Mouse (Mus musculus) embryonic facial prominence, embryonic 11.5 days (tissue): ENCODE measurements around the gene Ror2. TPM values are rescaled to one million over a fixed set of nuclear protein-coding genes. Genes with fewer than 3 reads are reported as not detected.

Experiments used
- ATAC-seq: fragments of 200-750 bp; cut with Nextera tagmentation; replicated peaks from 2 replicates; pipeline ENCODE4 v1.8.0; 2017; ENCODE audit warnings: low read depth; ENCODE audit not compliant: insufficient number of reproducible peaks, low FRiP score, low TSS enrichment
- DNase-seq: peaks from one replicate; pipeline ENCODE4 v3.0.0-alpha.2; 2015; ENCODE audit warnings: low spot score
- H3K27ac ChIP-seq: fragments of 300-500 bp; sonication (generic); replicated peaks from 2 replicates; pipeline ENCODE4 v1.5.1; 2014; ENCODE audit warnings: mild to moderate bottlenecking, low read depth, low read length, control low read depth
- H3K27me3 ChIP-seq: fragments of 300-500 bp; sonication (generic); 2 replicates; pipeline ENCODE4 v1.6.1; 2014; ENCODE audit warnings: mild to moderate bottlenecking, low read length, moderate library complexity, mixed read lengths; ENCODE audit not compliant: control insufficient read depth, insufficient read depth
- H3K36me3 ChIP-seq: fragments of 300-500 bp; sonication (generic); replicated peaks from 2 replicates; pipeline ENCODE4 v1.6.1; 2014; ENCODE audit warnings: low read depth, mild to moderate bottlenecking, low read length, moderate library complexity, mixed read lengths; ENCODE audit not compliant: control insufficient read depth, insufficient read depth
- H3K4me1 ChIP-seq: fragments of 300-500 bp; sonication (generic); 2 replicates; pipeline ENCODE4 v1.6.1; 2014; ENCODE audit warnings: low read length, mixed read lengths; ENCODE audit not compliant: control insufficient read depth, insufficient read depth
- H3K4me2 ChIP-seq: fragments of 300-500 bp; sonication (generic); 2 replicates; pipeline ENCODE4 v1.6.1; 2014; ENCODE audit warnings: low read depth, mild to moderate bottlenecking, control low read depth, low read length, moderate library complexity
- H3K4me3 ChIP-seq: fragments of 300-500 bp; sonication (generic); 2 replicates; pipeline ENCODE4 v1.5.1; 2014; ENCODE audit warnings: low read depth, low read length, control low read depth
- H3K9ac ChIP-seq: fragments of 300-500 bp; sonication (generic); replicated peaks from 2 replicates; pipeline ENCODE4 v1.6.1; 2014; ENCODE audit warnings: mild to moderate bottlenecking, control low read depth, low read length
- H3K9me3 ChIP-seq: fragments of 300-500 bp; sonication (generic); replicated peaks from 2 replicates; pipeline ENCODE4 v1.6.1; 2016; ENCODE audit warnings: mild to moderate bottlenecking, low read length, inconsistent platforms, mixed read lengths; ENCODE audit not compliant: control insufficient read depth
- WGBS: fragments of 180-500 bp; shearing (Covaris S2); extraction: QIAGEN DNeasy Blood & Tissue Kit; methylation state at CpG from one replicate; pipeline ENCODE4 v1.1.7; 2014; 5-methylcytosine and 5-hydroxymethylcytosine counted together
- polyA plus RNA-seq: library from polyadenylated mRNA; unstranded; fragments of >200 nt; fragmentation: Nextera tagmentation; extraction: Ambion mirVana; gene quantifications from 2 replicates; pipeline ENCODE4 v1.2.1, GENCODE M21; 2014

Gene Ror2
- polyA plus RNA-seq, 1 experiment from 2014 or later, result 10.2 TPM

GRCm38 (mm10) chr13:53270549-53270948 lies 15.4 kb downstream of the Ror2 start:
- no peaks in the 10 kb centered on the region for H3K36me3 ChIP-seq
- H3K9ac ChIP-seq, result no peak overlapping the region
- no peaks in the 10 kb centered on the region for H3K9me3 ChIP-seq
- no peak overlapping the region for H3K4me2 ChIP-seq
- WGBS, result 91% methylated on average over 4 of the region's 4 CpGs
- no peaks in the 10 kb centered on the region for H3K4me1 ChIP-seq
- ATAC-seq (no peak), DNase-seq (no peak)
- no peaks in the 10 kb centered on the region for H3K27me3 ChIP-seq
- H3K27ac ChIP-seq, result no peak overlapping the region
- H3K4me3 ChIP-seq, result no peak overlapping the region

GRCm38 (mm10) chr13:53268541-53268940 lies 17.4 kb downstream of the Ror2 start:
- WGBS, result 50% methylated on average over 5 of the region's 6 CpGs
- Histone ChIP-seq H3K9ac (no peak overlapping the region), H3K9me3 (no peaks in the 10 kb centered on the region), H3K27me3 (no peaks in the 10 kb centered on the region), H3K4me1 (no peaks in the 10 kb centered on the region; the same call in 1 of the 2 replicates), H3K27ac (no peak overlapping the region), H3K36me3 (no peaks in the 10 kb centered on the region), H3K4me3 (no peak overlapping the region), H3K4me2 (no peak overlapping the region)
- DNase-seq (no peak), ATAC-seq (no peak)

GRCm38 (mm10) chr13:53267849-53268248 lies 18.1 kb downstream of the Ror2 start:
- H3K4me3 ChIP-seq, result no peak overlapping the region
- H3K4me1 ChIP-seq, result no peaks in the 10 kb centered on the region; the same call in 1 of the 2 replicates
- no peak for ATAC-seq
- H3K27me3 ChIP-seq, result no peaks in the 10 kb centered on the region
- H3K27ac ChIP-seq, result no peak overlapping the region
- H3K9me3 ChIP-seq, result no peaks in the 10 kb centered on the region
- no peak overlapping the region for H3K9ac ChIP-seq
- 76% methylated on average over 6 of the region's 6 CpGs for WGBS
- no peak for DNase-seq
- no peak overlapping the region for H3K4me2 ChIP-seq
- no peaks in the 10 kb centered on the region for H3K36me3 ChIP-seq

- no peaks in the 10 kb centered on the region for H3K36me3 ChIP-seq
- DNase-seq, result no peak
- H3K4me1 ChIP-seq, result no peaks in the 10 kb centered on the region; the same call in 1 of the 2 replicates
- no peak overlapping the region for H3K9ac ChIP-seq
- H3K4me2 ChIP-seq, result no peak overlapping the region
- no peaks in the 10 kb centered on the region for H3K27me3 ChIP-seq
- 0 out of 2 replicates have a peak overlapping the region, but pooled peaks have one; percentile 29 for H3K27ac ChIP-seq
- no peaks in the 10 kb centered on the region for H3K9me3 ChIP-seq
- no peak for ATAC-seq
- 80% methylated on average over 4 of the region's 4 CpGs for WGBS
- H3K4me3 ChIP-seq, result no peak overlapping the region
Measured at GRCm38 (mm10) chr13:53267155-53267554, 18.8 kb downstream of the Ror2 start.

GRCm38 (mm10) chr13:53266543-53266951 lies 19.4 kb downstream of the Ror2 start:
- no peak overlapping the region for H3K9ac ChIP-seq
- no peaks in the 10 kb centered on the region; the same call in 1 of the 2 replicates for H3K4me1 ChIP-seq
- no peaks in the 10 kb centered on the region for H3K9me3 ChIP-seq
- H3K27me3 ChIP-seq, result no peaks in the 10 kb centered on the region
- H3K4me3 ChIP-seq, result no peak overlapping the region
- H3K27ac ChIP-seq, result 0 out of 2 replicates have a peak overlapping the region, but pooled peaks have one; percentile 29
- no peak overlapping the region for H3K4me2 ChIP-seq
- WGBS, result 67% methylated on average over 8 of the region's 8 CpGs
- DNase-seq (peak; percentile 71), ATAC-seq (no peak)
- no peaks in the 10 kb centered on the region for H3K36me3 ChIP-seq

GRCm38 (mm10) chr13:53264896-53265295 lies 21.0 kb downstream of the Ror2 start:
- no peak for DNase-seq
- Histone ChIP-seq H3K4me2 (no peak overlapping the region), H3K9ac (no peak overlapping the region), H3K9me3 (no peaks in the 10 kb centered on the region), H3K27ac (no peak overlapping the region), H3K4me3 (no peak overlapping the region), H3K27me3 (no peaks in the 10 kb centered on the region), H3K36me3 (no peaks in the 10 kb centered on the region), H3K4me1 (no peaks in the 10 kb centered on the region; the same call in 1 of the 2 replicates)
- no peak for ATAC-seq
- WGBS, result 85% methylated on average over 4 of the region's 4 CpGs

GRCm38 (mm10) chr13:53262509-53263250 lies 23.2 kb downstream of the Ror2 start:
- DNase-seq (no peak), ATAC-seq (no peak)
- H3K27ac ChIP-seq, result no peak overlapping the region
- 71% methylated on average over 16 of the region's 16 CpGs for WGBS
- no peaks in the 10 kb centered on the region for H3K36me3 ChIP-seq
- no peaks in the 10 kb centered on the region for H3K27me3 ChIP-seq
- peaks cover 7% of the 10 kb centered on the region for H3K4me1 ChIP-seq
- no peaks in the 10 kb centered on the region for H3K9me3 ChIP-seq
- no peak overlapping the region for H3K9ac ChIP-seq
- no peak overlapping the region for H3K4me2 ChIP-seq
- H3K4me3 ChIP-seq, result no peak overlapping the region

- Histone ChIP-seq H3K9ac (no peak overlapping the region), H3K27me3 (no peaks in the 10 kb centered on the region), H3K27ac (no peak overlapping the region), H3K36me3 (no peaks in the 10 kb centered on the region), H3K9me3 (no peaks in the 10 kb centered on the region), H3K4me1 (peaks cover 7% of the 10 kb centered on the region), H3K4me3 (no peak overlapping the region), H3K4me2 (no peak overlapping the region)
- DNase-seq (no peak), ATAC-seq (no peak)
- 61% methylated on average over 8 of the region's 8 CpGs for WGBS
Measured at GRCm38 (mm10) chr13:53261106-53261771, 24.7 kb downstream of the Ror2 start.
